Mouse (Mus musculus): ENCODE data around the gene Dennd1b. TPM values are rescaled to one million over a fixed set of nuclear protein-coding genes. Genes with fewer than 3 reads are reported as not detected.

The Dennd1b gene
- polyA plus RNA-seq, 1 experiment from 2014 or later = 14.7 TPM

DNA sequence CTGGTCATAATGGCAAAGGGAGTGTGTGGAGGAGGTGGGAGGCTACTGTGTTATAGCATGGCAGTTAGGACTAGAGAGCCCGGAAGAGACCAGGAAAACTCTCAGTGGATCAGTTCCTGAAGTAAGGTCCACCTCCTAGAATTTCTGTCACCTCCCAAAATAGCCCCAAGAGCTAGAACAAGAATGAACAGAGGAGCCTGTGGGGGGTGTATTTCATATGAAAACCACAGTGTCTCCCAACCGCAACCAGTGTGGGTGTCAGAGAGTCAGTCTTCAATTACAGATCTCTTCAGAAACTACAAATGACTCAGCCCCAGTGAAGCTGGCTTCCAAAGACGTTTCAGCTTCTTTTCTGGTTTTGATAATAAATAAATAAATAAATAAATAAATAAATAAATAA is 32.4 kb upstream of the Dennd1b start:
- 80% methylated on average over 3 of the region's 3 CpGs for WGBS
- Histone ChIP-seq H3K4me1 (replicated peaks; ENCODE audit: control insufficient read depth, insufficient read depth, low read length) (no peaks in the 10 kb centered on the region), H3K4me3 (ENCODE audit: low read depth, low read length) (no peak overlapping the region), H3K9me3 (ENCODE audit: control insufficient read depth, low read length) (no peaks in the 10 kb centered on the region), H3K4me2 (replicated peaks; ENCODE audit: low read depth, low read length) (no peak overlapping the region), H3K9ac (ENCODE audit: low read depth, low read length) (no peak overlapping the region), H3K27ac (ENCODE audit: low read depth, low read length) (no peak overlapping the region), H3K36me3 (ENCODE audit: control insufficient read depth, insufficient read depth, low read length) (no peaks in the 10 kb centered on the region), H3K27me3 (ENCODE audit: control insufficient read depth, insufficient read depth, low read length) (no peaks in the 10 kb centered on the region)
- ATAC-seq (ENCODE audit: low FRiP score) = no peak
- no peak for DNase-seq (ENCODE audit: low spot score)

DNA sequence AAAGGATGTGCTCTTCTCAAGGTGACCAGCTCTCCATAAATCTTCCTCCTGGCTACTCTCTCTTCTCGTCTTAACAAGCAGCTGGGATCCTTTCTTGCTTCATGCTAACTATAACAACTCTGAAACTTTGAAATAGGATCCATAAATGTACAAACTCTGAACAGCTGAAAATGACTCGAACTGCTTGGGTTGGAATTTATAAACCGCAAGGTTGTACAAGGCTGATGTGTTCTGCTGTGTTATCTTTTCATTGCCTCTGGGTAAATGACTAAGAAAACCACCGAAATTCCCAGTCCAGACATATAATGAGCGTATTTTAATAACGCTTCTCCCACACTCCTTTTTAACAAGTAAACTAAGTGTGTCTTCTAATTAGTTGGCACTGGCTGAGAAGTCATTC is 27.1 kb upstream of the Dennd1b start:
- 90% methylated on average over 6 of the region's 6 CpGs for WGBS
- Histone ChIP-seq H3K27me3 (ENCODE audit: control insufficient read depth, insufficient read depth, low read length) (no peaks in the 10 kb centered on the region), H3K4me2 (replicated peaks; ENCODE audit: low read depth, low read length) (no peak overlapping the region), H3K9ac (ENCODE audit: low read depth, low read length) (no peak overlapping the region), H3K27ac (ENCODE audit: low read depth, low read length) (no peak overlapping the region), H3K4me1 (replicated peaks; ENCODE audit: control insufficient read depth, insufficient read depth, low read length) (no peaks in the 10 kb centered on the region), H3K4me3 (ENCODE audit: low read depth, low read length) (no peak overlapping the region), H3K36me3 (ENCODE audit: control insufficient read depth, insufficient read depth, low read length) (no peaks in the 10 kb centered on the region), H3K9me3 (ENCODE audit: control insufficient read depth, low read length) (no peaks in the 10 kb centered on the region)
- DNase-seq (ENCODE audit: low spot score) (no peak), ATAC-seq (ENCODE audit: low FRiP score) (no peak)

DNA sequence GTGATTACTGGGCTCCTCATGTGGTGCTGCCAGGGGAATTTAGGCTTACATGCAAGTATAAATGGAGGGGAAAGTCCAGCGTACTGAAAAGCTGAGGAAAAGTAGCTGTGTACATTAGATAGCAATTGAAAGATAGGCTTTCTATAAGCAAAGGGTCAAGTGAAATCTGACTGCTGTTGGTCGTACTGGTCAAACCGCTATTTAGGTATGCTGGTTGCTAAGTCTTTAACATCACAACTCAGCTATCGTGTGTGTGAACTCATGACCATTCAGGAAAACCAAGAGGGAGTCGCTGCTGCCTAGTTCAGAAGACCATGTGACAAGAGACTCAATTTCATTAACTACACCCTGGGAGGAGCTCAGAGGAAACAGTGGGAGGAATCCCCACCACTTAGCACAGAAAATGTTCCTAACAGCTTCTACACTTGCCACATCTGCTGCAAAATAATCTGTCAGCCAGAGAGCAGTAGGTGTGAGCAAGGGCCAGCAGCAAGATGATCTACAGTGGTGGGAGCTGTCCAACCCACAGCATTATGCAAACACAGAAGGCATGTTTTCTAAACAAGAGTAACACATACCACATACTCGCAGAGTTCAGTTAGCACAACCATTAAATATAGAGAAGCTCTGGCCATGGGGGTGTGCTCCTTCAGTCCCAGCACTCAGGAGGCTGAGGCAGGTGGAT is 25.4 kb upstream of the Dennd1b start:
- Histone ChIP-seq H3K36me3 (ENCODE audit: control insufficient read depth, insufficient read depth, low read length) (no peaks in the 10 kb centered on the region), H3K4me3 (ENCODE audit: low read depth, low read length) (no peak overlapping the region), H3K4me2 (replicated peaks; ENCODE audit: low read depth, low read length) (no peak overlapping the region), H3K9ac (ENCODE audit: low read depth, low read length) (no peak overlapping the region), H3K27ac (ENCODE audit: low read depth, low read length) (no peak overlapping the region), H3K9me3 (ENCODE audit: control insufficient read depth, low read length) (no peaks in the 10 kb centered on the region), H3K4me1 (replicated peaks; ENCODE audit: control insufficient read depth, insufficient read depth, low read length) (no peaks in the 10 kb centered on the region), H3K27me3 (ENCODE audit: control insufficient read depth, insufficient read depth, low read length) (no peaks in the 10 kb centered on the region)
- 88% methylated on average over 6 of the region's 6 CpGs for WGBS
- ATAC-seq (ENCODE audit: low FRiP score) (no peak), DNase-seq (ENCODE audit: low spot score) (no peak)

DNA sequence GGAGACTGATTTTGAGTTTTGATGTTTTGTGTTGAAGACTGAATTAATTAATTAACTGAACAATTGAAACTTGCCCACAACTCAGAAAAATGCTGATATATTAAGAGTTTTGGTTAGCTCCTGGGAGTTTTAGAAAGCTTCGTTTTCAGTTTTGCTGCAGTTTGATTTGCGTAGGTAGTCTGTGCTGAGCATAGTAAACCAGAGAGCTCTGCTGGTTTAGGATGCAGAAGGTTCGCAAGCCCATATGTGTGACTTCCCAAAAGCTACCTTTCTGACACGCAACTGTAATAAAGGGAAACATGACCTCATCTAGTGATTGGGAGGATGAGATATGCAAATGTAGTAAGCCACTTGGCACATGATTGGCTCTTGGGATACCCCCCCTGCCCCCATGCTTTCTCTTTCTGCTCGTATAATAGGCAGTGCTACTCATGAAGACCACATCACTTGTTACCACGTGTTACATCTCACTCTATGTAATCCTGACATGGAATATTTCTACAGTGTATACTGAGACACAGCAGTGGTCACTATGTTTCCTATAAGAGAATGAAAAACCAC is 23.6 kb upstream of the Dennd1b start:
- WGBS = 85% methylated on average over 6 of the region's 6 CpGs

DNA sequence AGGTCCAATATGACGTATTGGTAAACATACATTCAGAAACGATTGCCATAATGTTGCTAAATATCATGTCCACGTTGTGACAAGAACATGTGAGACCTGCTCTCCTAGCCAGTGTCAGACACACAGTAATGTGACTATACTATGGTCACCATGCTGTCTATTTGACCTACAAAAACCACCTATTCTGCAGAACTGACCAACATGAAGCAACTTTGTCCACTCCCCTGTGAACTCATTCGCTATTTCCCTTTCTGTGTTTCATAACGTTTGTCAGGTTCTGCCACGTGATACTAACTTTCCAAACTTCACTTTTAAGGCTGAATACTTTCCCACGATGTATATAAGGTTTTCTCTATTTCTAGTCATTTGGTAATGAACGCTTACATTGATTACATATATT is 22.8 kb upstream of the Dennd1b start:
- ATAC-seq (ENCODE audit: low FRiP score) (no peak), DNase-seq (ENCODE audit: low spot score) (no peak)

More for the DNA sequence above, 23.6 kb upstream of the Dennd1b start:
- DNase-seq (ENCODE audit: low spot score) (no peak), ATAC-seq (ENCODE audit: low FRiP score) (no peak)
- Histone ChIP-seq H3K4me2 (replicated peaks; ENCODE audit: low read depth, low read length) (no peak overlapping the region), H3K4me3 (ENCODE audit: low read depth, low read length) (no peak overlapping the region), H3K36me3 (ENCODE audit: control insufficient read depth, insufficient read depth, low read length) (no peaks in the 10 kb centered on the region), H3K9me3 (ENCODE audit: control insufficient read depth, low read length) (no peaks in the 10 kb centered on the region), H3K27ac (ENCODE audit: low read depth, low read length) (no peak overlapping the region), H3K27me3 (ENCODE audit: control insufficient read depth, insufficient read depth, low read length) (no peaks in the 10 kb centered on the region), H3K4me1 (replicated peaks; ENCODE audit: control insufficient read depth, insufficient read depth, low read length) (no peaks in the 10 kb centered on the region), H3K9ac (ENCODE audit: low read depth, low read length) (no peak overlapping the region)

DNA sequence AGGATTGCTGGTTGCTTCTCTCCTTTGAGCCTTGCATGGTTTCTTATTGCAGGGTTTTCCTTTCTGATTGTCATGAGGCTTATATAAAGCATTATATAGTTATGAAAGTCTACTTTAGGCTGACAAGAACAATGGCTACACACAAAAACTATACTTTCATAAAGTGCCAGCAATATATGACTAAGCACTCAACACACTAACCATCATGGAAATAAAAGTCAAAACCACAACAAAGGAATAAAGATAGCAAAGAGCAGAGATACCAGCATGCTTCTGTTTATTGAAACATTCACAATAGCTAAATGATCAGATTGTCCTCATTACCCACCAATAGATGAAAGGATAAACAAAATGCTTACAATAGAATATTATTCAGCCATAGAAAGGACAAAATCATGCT is 11.1 kb upstream of the Dennd1b start:
- no peak overlapping the region for H3K4me3 ChIP-seq (ENCODE audit: low read depth, low read length)
- H3K4me1 ChIP-seq (replicated peaks; ENCODE audit: control insufficient read depth, insufficient read depth, low read length) = no peaks in the 10 kb centered on the region
- H3K36me3 ChIP-seq (ENCODE audit: control insufficient read depth, insufficient read depth, low read length) = no peaks in the 10 kb centered on the region
- H3K4me2 ChIP-seq (replicated peaks; ENCODE audit: low read depth, low read length) = no peak overlapping the region
- DNase-seq (ENCODE audit: low spot score) = no peak
- H3K9me3 ChIP-seq (ENCODE audit: control insufficient read depth, low read length) = no peaks in the 10 kb centered on the region
- no peaks in the 10 kb centered on the region for H3K27me3 ChIP-seq (ENCODE audit: control insufficient read depth, insufficient read depth, low read length)
- no peak for ATAC-seq (ENCODE audit: low FRiP score)
- no peak overlapping the region for H3K9ac ChIP-seq (ENCODE audit: low read depth, low read length)
- no peak overlapping the region for H3K27ac ChIP-seq (ENCODE audit: low read depth, low read length)

More for the DNA sequence above, 22.8 kb upstream of the Dennd1b start:
- Histone ChIP-seq H3K4me2 (replicated peaks; ENCODE audit: low read depth, low read length) (no peak overlapping the region), H3K4me3 (ENCODE audit: low read depth, low read length) (no peak overlapping the region), H3K27me3 (ENCODE audit: control insufficient read depth, insufficient read depth, low read length) (no peaks in the 10 kb centered on the region), H3K27ac (ENCODE audit: low read depth, low read length) (no peak overlapping the region), H3K4me1 (replicated peaks; ENCODE audit: control insufficient read depth, insufficient read depth, low read length) (no peaks in the 10 kb centered on the region), H3K9me3 (ENCODE audit: control insufficient read depth, low read length) (no peaks in the 10 kb centered on the region), H3K9ac (ENCODE audit: low read depth, low read length) (no peak overlapping the region), H3K36me3 (ENCODE audit: control insufficient read depth, insufficient read depth, low read length) (no peaks in the 10 kb centered on the region)
- 91% methylated on average over 8 of the region's 8 CpGs for WGBS

DNA sequence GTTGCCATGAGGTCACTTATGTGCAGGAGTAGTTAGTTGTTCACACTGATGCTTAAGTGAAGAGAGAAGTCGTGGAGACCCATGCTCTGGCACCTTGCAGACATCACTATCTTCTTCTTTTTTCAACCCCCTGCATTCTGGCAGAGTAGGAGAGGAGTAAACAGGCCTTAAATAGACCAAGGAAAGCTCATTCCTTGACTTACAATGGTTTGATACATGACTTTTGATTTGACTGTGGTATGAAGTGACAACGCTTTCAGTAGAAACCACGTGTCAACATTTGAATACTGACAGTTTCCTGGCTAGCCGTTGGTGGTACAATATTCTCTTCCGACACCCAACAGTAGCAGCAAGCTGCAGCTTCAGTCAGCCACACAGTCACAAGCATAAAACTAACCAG is 8.3 kb upstream of the Dennd1b start:
- DNase-seq (ENCODE audit: low spot score) (no peak), ATAC-seq (ENCODE audit: low FRiP score) (no peak)
- H3K27me3 ChIP-seq (ENCODE audit: control insufficient read depth, insufficient read depth, low read length) = no peaks in the 10 kb centered on the region
- H3K9ac ChIP-seq (ENCODE audit: low read depth, low read length) = no peak overlapping the region
- H3K4me1 ChIP-seq (replicated peaks; ENCODE audit: control insufficient read depth, insufficient read depth, low read length) = no peaks in the 10 kb centered on the region
- no peaks in the 10 kb centered on the region for H3K36me3 ChIP-seq (ENCODE audit: control insufficient read depth, insufficient read depth, low read length)
- H3K4me2 ChIP-seq (replicated peaks; ENCODE audit: low read depth, low read length) = no peak overlapping the region
- H3K27ac ChIP-seq (ENCODE audit: low read depth, low read length) = no peak overlapping the region
- no peaks in the 10 kb centered on the region for H3K9me3 ChIP-seq (ENCODE audit: control insufficient read depth, low read length)
- WGBS = 87% methylated on average over 5 of the region's 5 CpGs
- H3K4me3 ChIP-seq (ENCODE audit: low read depth, low read length) = no peak overlapping the region

DNA sequence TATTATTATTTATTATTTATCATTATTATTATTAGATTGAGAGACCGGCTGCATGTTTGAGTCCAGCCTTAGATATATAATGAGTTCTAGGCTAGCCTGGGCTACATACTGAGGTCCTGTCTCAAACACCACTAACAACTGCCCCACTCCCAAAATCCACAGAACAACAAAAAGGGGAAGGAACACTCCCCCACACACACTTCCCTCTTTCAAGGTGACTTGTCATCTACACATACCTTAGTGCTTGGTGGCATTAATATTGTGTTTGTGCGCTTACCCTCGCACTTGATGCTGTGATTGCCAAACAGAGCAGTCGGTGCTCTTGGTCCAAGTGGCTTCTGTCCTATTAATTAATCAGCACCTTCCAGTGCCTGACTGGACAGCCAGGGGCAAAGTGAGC is 7.8 kb upstream of the Dennd1b start:
- 85% methylated on average over 4 of the region's 4 CpGs for WGBS

DNA sequence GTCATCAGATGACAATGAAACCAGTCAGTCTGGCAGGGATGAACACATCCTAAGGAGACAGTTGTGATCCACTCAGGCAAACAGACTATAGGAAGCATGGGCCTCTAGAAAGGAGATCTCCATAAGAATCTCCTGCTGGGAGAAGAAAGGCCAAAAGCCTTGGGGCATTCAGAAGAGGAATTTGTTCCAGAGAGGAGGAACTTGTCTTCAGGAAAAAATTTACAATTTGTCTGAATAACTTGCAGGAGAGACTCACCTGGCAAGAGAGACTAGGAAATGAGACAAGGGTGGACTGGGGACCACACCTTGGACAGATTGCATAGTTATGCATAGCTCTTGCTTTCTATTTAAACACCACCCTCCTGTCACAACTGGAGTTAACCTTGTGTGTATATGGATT is 6.7 kb upstream of the Dennd1b start:
- DNase-seq (ENCODE audit: low spot score) (no peak), ATAC-seq (ENCODE audit: low FRiP score) (no peak)
- no peak overlapping the region for H3K27ac ChIP-seq (ENCODE audit: low read depth, low read length)
- H3K36me3 ChIP-seq (ENCODE audit: control insufficient read depth, insufficient read depth, low read length) = no peaks in the 10 kb centered on the region
- H3K4me3 ChIP-seq (ENCODE audit: low read depth, low read length) = no peak overlapping the region
- no peak overlapping the region for H3K9ac ChIP-seq (ENCODE audit: low read depth, low read length)
- no peaks in the 10 kb centered on the region for H3K4me1 ChIP-seq (replicated peaks; ENCODE audit: control insufficient read depth, insufficient read depth, low read length)
- no peaks in the 10 kb centered on the region for H3K9me3 ChIP-seq (ENCODE audit: control insufficient read depth, low read length)
- H3K4me2 ChIP-seq (replicated peaks; ENCODE audit: low read depth, low read length) = no peak overlapping the region
- no peaks in the 10 kb centered on the region for H3K27me3 ChIP-seq (ENCODE audit: control insufficient read depth, insufficient read depth, low read length)

More for the DNA sequence above, 7.8 kb upstream of the Dennd1b start:
- ATAC-seq (ENCODE audit: low FRiP score) (no peak), DNase-seq (ENCODE audit: low spot score) (no peak)
- H3K4me2 ChIP-seq (replicated peaks; ENCODE audit: low read depth, low read length) = no peak overlapping the region
- H3K4me1 ChIP-seq (replicated peaks; ENCODE audit: control insufficient read depth, insufficient read depth, low read length) = no peaks in the 10 kb centered on the region
- no peak overlapping the region for H3K4me3 ChIP-seq (ENCODE audit: low read depth, low read length)
- no peak overlapping the region for H3K27ac ChIP-seq (ENCODE audit: low read depth, low read length)
- H3K36me3 ChIP-seq (ENCODE audit: control insufficient read depth, insufficient read depth, low read length) = no peaks in the 10 kb centered on the region
- no peaks in the 10 kb centered on the region for H3K27me3 ChIP-seq (ENCODE audit: control insufficient read depth, insufficient read depth, low read length)
- no peaks in the 10 kb centered on the region for H3K9me3 ChIP-seq (ENCODE audit: control insufficient read depth, low read length)
- no peak overlapping the region for H3K9ac ChIP-seq (ENCODE audit: low read depth, low read length)
